Mouse (Mus musculus) monocyte, adult 5-6 weeks (primary cell): Measurements from ENCODE around the gene Klhdc3. TPM values are rescaled to one million over a fixed set of nuclear protein-coding genes. Genes with fewer than 3 reads are reported as not detected.

Experiments
- ATAC-seq: fragments of 153-309, 156-312 bp; replicated peaks from 2 replicates; pipeline ENCODE4 v1.8.0; 2017; ENCODE audit warnings: mild to moderate bottlenecking; ENCODE audit not compliant: low TSS enrichment, insufficient number of reproducible peaks, severe bottlenecking, poor library complexity, low FRiP score
- total RNA-seq: library from RNA; stranded (forward); fragments of 200-1000, 200-491, 200-594 nt; gene quantifications from 3 replicates; pipeline ENCODE4 v1.2.3, GENCODE M21; 2017

Gene Klhdc3
- total RNA-seq: 24.6 to 30.1 TPM (median 28.5 TPM) in 3 replicates

DNA sequence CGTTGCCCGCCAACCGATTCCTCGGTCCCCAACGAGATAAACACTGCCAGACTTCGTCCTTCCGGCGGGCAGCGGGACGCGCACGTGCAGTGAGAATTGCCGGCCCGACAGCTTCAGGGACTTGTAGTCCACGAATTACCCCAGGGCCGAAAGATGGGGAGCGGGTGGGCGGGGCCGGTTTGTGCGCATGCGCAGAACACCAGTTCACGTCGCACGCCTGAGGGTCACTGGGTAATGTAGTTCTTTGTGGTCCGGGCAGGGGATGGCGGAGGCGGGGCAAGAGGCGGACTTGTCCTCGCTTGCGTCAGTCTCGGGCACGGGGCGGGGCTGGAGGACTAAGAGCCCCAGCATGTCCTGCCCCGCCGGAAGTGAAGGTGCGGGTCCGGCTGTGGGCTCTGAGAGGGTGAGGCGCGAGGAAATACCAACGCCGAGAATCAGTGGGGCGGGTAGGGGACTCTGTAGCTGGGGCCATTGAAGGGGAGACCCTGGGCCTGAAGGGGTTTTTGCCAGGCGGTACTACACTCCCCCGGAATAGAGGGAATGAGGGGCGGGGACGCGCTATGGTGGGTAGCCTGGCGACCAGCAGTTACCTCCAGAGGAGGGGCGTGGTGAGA lies at the start of gene Klhdc3:
Klhdc3 (minus strand) TSS at position 155 of the 614 bp plus-strand sequence.
- peak; percentile 93 for ATAC-seq

- no peak; the same call in 1 of the 2 replicates for ATAC-seq
Measured at GRCm38 (mm10) chr17:46728904-46729318, 48.2 kb upstream of the Klhdc3 start, which contains the start of gene Gnmt. Gnmt (minus strand) TSS chr17:46729168.

GRCm38 (mm10) chr17:46728496-46728895 lies 47.8 kb upstream of the Klhdc3 start:
- ATAC-seq: no peak

GRCm38 (mm10) chr17:46728021-46728420 lies 47.3 kb upstream of the Klhdc3 start:
- no peak for ATAC-seq

DNA sequence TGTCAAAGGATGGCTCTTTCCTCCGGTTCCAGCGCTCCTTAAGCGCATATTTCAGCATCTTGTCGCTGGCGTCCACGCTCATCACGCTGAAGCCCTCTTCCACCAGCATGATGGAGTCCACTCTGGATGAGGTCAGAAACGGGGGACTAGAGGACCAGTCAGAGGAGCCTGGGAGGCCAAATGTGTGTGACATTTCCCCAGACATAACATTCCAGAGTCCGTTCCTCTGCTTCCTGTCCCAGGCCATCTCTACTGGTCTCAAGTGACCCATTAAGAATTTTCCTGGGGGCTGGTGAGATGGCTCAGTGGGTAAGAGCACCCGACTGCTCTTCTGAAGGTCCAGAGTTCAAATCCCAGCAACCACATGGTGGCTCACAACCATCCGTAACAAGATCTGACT lies 46.6 kb upstream of the Klhdc3 start:
- ATAC-seq: no peak

DNA sequence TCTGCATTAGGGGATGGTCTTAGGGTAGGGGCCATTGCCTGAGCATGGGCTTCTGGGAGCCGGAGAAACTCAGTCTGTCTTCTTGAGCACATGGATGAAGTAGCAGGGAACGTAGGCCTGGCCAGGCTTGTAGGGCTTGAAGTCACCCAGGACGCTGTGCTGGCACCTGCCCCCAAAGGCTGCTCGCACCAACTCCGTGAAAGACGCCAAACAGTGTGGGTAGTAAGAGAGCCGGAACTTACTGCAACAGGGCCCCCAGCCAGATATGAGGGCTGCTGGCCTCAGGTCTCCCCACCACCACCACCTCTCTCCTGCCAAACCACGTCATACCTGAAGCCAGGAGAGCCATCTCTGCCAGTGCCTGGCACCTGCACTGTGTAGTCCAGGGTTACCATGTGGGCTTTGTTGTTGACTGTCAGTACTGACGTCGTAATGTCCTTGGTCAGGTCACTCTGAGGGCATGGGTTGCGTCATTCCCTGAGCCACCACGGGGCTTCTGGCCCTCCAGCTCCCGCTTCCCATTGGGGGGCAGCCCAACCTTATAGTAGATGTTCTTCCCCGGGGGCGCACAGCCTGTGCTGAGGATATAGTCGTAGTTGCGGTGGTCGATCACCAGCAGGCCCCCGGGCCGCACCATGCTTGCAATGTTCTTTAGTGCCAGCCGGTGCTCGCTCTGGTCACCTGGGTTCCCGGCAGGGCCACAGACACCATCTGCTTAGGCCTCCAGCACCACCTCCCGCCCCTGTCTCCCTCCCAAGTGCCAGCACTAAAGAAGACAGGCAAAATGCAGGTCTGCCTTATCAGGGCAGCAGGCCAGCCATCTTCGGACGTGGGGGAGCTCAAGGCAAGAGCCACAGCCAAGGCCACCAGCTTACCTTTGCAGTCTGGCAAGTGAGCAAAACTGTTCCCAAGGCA lies 45.3 kb upstream of the Klhdc3 start:
- no peak for ATAC-seq

GRCm38 (mm10) chr17:46725273-46725672 lies 44.6 kb upstream of the Klhdc3 start:
- ATAC-seq: no peak

GRCm38 (mm10) chr17:46724477-46725084 lies 43.9 kb upstream of the Klhdc3 start:
- no peak for ATAC-seq

DNA sequence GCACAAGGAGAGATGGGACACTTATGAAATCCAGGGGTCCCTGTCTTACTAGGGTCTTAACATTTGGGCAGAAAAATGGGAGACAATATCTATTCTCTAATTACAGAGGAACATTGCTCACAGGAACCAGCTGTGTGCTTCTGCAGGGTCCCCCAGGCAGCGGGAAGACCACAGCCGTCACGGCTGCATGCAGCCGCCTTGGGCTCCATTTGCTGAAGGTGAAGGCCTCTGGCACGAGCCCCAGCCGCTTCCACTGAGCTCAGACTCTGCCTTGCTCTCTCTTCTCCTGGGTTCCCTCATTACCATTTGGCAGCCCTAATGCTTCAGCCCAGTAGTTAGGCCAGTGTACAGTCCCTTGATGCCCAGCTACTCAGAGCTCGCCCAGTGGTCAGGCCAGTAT lies 40.4 kb upstream of the Klhdc3 start:
- no peak for ATAC-seq

DNA sequence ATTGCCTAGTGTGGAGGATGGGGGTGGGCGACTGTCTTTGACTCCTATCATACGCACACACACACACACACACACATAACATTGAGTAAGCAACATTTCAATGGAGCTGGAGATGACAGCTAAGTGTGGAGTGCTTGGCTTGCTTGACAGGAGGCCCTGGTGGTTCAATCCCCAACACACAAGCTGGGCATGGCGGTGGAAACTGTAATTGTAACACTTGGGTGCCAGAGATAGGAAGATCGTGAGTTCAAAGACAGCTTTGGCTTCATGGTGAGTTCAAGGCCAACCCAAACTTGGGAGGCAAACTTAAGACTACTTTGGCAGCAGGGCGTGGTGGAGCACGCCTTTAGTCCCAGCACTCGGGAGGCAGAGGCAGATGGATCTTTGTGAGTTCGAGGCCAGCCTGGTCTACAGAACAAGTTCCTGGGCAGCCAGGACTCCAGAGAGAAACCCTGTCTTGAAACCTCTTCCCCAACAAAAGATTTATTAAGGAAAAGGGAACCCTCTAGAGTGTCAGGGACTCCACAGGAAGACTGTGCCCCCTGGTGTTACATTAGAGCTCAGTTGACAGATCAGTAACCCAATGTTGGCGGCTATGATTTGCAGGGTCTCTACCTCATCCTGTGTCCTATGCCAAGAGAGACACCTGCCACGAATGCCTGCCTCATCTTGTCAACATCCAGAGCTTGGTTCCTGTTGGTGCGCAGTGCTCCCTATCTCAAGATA lies 34.2 kb upstream of the Klhdc3 start:
- no peak for ATAC-seq

DNA sequence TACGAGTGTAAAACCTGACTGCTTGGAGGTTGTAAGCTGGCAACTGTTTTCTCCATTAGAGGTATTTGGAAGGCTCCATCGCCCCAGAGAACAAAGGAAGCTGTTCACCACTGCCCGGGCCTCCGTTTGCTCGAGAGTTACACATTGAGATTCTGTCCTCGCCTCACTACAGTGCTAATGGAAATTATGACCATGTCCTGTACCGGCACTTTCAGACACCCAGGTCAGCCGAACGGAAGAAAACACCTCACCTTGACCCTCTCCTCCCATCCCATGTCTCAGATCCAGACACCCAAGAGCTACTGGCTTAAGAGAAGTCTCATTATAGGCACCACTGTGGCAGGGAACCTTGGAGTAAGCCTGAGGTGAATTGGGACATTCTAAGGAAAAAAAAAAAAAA lies 33.1 kb upstream of the Klhdc3 start:
- ATAC-seq: no peak

DNA sequence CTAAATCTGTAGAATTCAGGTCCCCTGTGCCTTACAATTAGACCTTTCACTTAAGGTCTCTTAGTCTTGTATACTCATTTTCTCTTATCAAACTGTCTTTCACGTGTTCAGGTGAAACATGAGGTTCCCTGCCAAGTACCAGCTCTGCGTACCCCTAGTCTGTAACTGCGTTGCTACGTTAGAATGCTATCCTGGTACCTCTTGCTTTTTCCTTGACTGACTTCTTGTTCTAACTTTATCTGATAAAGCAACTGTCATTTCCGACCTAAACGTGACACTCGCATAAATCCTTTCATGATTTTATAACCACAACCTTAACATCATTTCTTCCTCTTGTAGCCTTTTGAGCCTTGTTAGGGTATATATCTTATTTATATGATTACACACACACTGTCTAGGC lies 31.7 kb upstream of the Klhdc3 start:
- no peak for ATAC-seq

GRCm38 (mm10) chr17:46711612-46712271 lies 31.0 kb upstream of the Klhdc3 start:
- ATAC-seq: no peak

DNA sequence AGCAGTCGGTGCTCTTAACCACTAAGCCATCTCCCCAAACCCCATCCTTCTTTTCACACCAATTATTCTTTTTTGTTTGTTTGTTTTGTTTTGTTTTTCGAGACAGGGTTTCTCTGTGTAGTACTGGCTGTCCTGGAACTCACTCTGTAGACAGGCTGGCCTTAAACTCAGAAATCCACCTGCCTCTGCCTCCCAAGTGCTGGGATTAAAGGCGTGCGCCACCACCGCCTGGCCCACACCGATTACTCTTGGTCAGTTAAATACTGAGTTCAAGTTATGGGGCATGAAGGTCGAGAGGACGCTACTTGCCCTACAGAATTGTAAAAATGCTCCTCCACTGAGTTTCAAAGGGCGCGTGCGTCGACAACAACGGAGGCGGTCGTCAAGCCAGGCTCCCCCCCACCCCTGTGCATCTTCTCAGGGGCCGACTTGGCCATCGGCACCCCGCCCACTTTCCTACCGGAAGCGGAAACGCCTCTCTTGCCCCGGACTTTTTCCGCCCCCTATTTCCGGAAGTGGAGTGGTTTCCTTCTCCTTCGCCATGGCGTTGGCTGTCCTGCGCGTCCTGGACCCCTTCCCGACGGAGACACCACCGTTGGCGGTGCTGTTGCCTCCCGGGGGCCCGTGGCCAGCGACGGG lies 30.4 kb upstream of the Klhdc3 start, which contains the start of gene Pex6:
Pex6 (plus strand) TSS at position 505 of the 639 bp plus-strand sequence.
- peak; percentile 95 for ATAC-seq

GRCm38 (mm10) chr17:46706375-46707089 lies 25.8 kb upstream of the Klhdc3 start:
- no peak for ATAC-seq

GRCm38 (mm10) chr17:46704887-46705835 lies 24.4 kb upstream of the Klhdc3 start, which contains the start of gene Ppp2r5d:
Ppp2r5d (minus strand) TSS chr17:46705111.
- ATAC-seq: peak; percentile 98
